Mouse (Mus musculus): Measurements from ENCODE around the gene Foxd4. TPM values are rescaled to one million over a fixed set of nuclear protein-coding genes. Genes with fewer than 3 reads are reported as not detected.

Foxd4 gene
- total RNA-seq (2012; rRNA removed) = not detected in 2 replicates
- under 1 TPM in 1 of 2 experiments, not detected in 1; 0.04 TPM for polyA plus RNA-seq (2012; ENCODE audit: insufficient read depth in 1 of 2, insufficient read length in 2 of 2, low read depth in 1 of 2, low replicate concordance in 2 of 2, missing spikeins in 1 of 2)

DNA sequence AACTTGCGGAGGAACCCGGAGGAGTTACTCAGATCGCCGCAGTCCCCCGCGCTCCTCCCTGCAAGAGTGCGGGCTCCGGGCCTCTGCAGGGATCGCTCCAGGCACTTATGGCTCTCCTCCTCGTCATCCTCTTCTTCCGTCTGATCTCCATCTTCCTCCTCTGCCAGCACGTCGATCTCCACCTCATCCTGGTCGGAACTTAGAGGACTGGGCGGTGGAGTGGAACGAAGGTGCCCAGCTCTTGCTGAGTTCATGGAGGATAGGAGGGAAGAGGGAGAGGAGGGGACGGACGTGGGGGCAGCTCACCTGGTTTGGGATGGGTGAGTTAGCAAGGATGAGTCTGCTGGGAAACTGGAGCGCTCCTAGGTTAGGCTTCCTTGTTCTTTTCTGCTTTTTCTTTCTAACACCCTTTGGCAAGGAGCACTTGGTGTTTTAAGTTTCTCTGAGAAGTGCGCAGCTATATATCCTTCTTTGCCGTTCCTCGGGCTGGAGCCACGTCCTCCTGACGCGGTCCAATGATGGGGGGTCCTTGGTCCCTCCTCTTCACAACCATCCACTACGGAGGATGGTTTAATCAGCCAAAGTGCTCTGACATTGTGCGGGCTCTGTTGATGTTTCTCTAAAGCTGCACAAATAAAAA, at the start of gene Foxd4:
Gene Foxd4, minus strand, starts transcription at position 617 of the 640 bp plus-strand sequence.
- no peak within 1 kb of the TSS for H3K4me3 ChIP-seq (ENCODE audit: control insufficient read depth in 1 of 2, insufficient read depth in 1 of 2, low read depth in 2 of 2, low read length in 2 of 2)

DNA sequence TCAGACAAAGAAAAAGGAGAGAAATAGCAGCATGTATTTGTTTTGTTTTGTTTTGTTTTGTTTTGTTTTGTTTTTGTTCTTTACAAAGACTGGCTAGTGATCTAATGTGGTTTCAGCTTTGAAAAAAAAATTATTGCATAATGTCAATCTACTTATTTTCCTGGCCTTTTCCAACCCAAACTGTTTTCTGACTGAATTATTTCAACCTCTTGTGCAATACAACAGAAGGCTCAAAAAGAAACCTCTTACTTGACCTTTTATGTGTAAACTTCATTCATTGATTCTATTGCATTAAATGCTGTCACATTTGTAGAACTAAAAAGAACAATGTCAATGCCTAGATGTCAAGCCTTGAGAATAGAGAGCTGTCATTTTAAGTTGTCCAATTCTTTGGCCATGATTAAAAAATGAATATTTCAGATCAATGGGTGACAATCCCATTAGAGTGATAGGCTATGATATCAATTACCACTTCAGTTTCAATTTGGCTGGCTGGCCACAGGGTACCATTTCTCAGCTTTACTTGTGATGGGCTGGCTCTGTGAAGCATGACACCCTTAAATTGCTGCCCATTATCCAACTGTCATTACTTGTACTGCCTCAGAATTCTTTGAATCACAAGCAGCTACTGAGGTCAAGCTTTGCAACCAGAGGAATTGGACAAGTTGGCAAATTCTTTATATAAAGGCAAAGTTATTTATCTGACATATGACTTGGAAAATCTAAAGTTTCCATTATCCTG, 44.7 kb upstream of the Foxd4 start:
- Histone ChIP-seq H3K9me3 (replicated peaks; ENCODE audit: insufficient read depth, low read length) (no peaks in the 10 kb centered on the region), H3K9ac (ENCODE audit: control insufficient read depth, low read depth, low read length, poor library complexity, severe bottlenecking) (no peak overlapping the region), H3K79me2 (ENCODE audit: control insufficient read depth, insufficient read depth, low read length, poor library complexity) (no peaks in the 10 kb centered on the region), H3K36me3 (ENCODE audit: control insufficient read depth in 1 of 2, insufficient read depth in 2 of 2, low read length in 2 of 2) (peaks cover 0 to 3% of the 10 kb centered on the region in 2 experiments; a peak in 1 of 4 replicates), H3K27ac (ENCODE audit: control insufficient read depth, low read depth, low read length) (no peak overlapping the region), H3K27me3 (ENCODE audit: control insufficient read depth in 1 of 2, insufficient read depth in 2 of 2, low read length in 2 of 2) (no peaks in the 10 kb centered on the region), H3K4me1 (ENCODE audit: control insufficient read depth in 1 of 2, insufficient read depth in 2 of 2, low read length in 2 of 2) (no peaks in the 10 kb centered on the region), H3K4me3 (ENCODE audit: control insufficient read depth in 1 of 2, insufficient read depth in 1 of 2, low read depth in 2 of 2, low read length in 2 of 2) (no peak overlapping the region)
- TF ChIP-seq NELFE (IDR thresholded peaks at IDR 0.05; ENCODE audit: low read depth, low read length) = no peak
- no peak for TF ChIP-seq JUND (IDR thresholded peaks at IDR 0.05; ENCODE audit: low read depth, low read length)
- TF ChIP-seq MEF2A (IDR thresholded peaks at IDR 0.05; ENCODE audit: extremely low read depth, insufficient replicate concordance, low read depth, low read length, poor library complexity, severe bottlenecking) = no peak
- no peak for DNase-seq (ENCODE audit: low read depth, low spot score)

More for the DNA sequence above, at the start of gene Foxd4:
- no peaks in the 10 kb centered on the region for H3K79me2 ChIP-seq (ENCODE audit: control insufficient read depth, insufficient read depth, low read length, poor library complexity)
- TF ChIP-seq MAFK (IDR thresholded peaks at IDR 0.05; ENCODE audit: borderline replicate concordance, low read depth, low read length) (no peak), ZKSCAN1 (IDR thresholded peaks at IDR 0.05; ENCODE audit: low read depth, low read length) (no peak), HCFC1 (IDR thresholded peaks at IDR 0.05; ENCODE audit: low read depth, low read length) (no peak), ELF1 (IDR thresholded peaks at IDR 0.05; ENCODE audit: low read depth, low read length) (no peak), ZMIZ1 (IDR thresholded peaks at IDR 0.05; ENCODE audit: low read depth, low read length) (no peak), POLR2A (IDR thresholded peaks at IDR 0.05; ENCODE audit: control insufficient read depth in 1 of 2, insufficient read depth in 1 of 2, low read depth in 1 of 2, low read length in 2 of 2, poor library complexity in 1 of 2) (no peak), MXI1 (IDR thresholded peaks at IDR 0.05; ENCODE audit: low read depth, low read length) (no peak), MYB (IDR thresholded peaks at IDR 0.05; ENCODE audit: low read depth, low read length) (no peak), KAT2A (conservative IDR thresholded peaks at IDR 0.05; ENCODE audit: low read depth, low read length) (no peak), JUND (IDR thresholded peaks at IDR 0.05; ENCODE audit: low read depth, low read length) (no peak), UBTF (IDR thresholded peaks at IDR 0.05; ENCODE audit: borderline replicate concordance, insufficient read depth, low read depth, low read length) (no peak), MEF2A (IDR thresholded peaks at IDR 0.05; ENCODE audit: extremely low read depth, insufficient replicate concordance, low read depth, low read length, poor library complexity, severe bottlenecking) (no peak)
- H3K27me3 ChIP-seq (ENCODE audit: control insufficient read depth in 1 of 2, insufficient read depth in 2 of 2, low read length in 2 of 2) = no peaks in the 10 kb centered on the region
- H3K36me3 ChIP-seq (ENCODE audit: control insufficient read depth in 1 of 2, insufficient read depth in 2 of 2, low read length in 2 of 2) = no peaks in the 10 kb centered on the region
- H3K9ac ChIP-seq (ENCODE audit: control insufficient read depth, low read depth, low read length, poor library complexity, severe bottlenecking) = no peak within 1 kb of the TSS
- H3K27ac ChIP-seq (ENCODE audit: control insufficient read depth, low read depth, low read length) = no peak within 1 kb of the TSS
- no peak for DNase-seq (ENCODE audit: low read depth, low spot score)
- no peaks in the 10 kb centered on the region for H3K4me1 ChIP-seq (ENCODE audit: control insufficient read depth in 1 of 2, insufficient read depth in 2 of 2, low read length in 2 of 2)
- H3K9me3 ChIP-seq (replicated peaks; ENCODE audit: insufficient read depth, low read length) = no peaks in the 10 kb centered on the region
